21 mouse cellular contexts compared by ENCODE assay signal in the genomic region with DNA sequence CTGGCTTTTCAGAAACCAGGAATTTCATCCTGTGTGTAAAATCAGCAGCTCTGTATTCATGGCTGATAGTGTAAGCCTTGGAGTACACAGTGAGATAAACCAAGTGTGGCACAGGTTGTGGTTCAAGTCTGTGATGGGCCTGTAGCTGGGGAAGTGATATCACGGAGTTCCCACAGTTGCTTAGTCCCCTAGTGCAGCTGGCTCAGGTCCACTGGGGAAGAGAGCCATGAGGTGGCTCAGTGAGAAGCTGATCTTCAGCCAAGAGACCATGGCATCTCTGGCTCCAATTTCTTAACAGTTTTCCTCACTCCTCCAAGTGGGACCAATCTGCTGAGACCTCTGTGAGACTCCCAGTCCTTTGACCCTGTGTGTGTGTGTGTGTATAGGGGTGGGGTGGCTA. TPM values are rescaled to one million over a fixed set of nuclear protein-coding genes. Genes with fewer than 3 reads are reported as not detected.
A peak's percentile ranks its signal among the peaks of the same experiment; 100 is the strongest.
DNase-seq lines count a peak whose midpoint lies in the region; ATAC-seq and TF ChIP-seq lines count a peak whose summit lies in the region.
"Had no signal": no experiment of that assay in that cellular context is flagged by ENCODE, and none has a peak within 500 bp of the region (broad histone marks: within the 10 kb centered on the region; RNA-seq: fewer than 3 reads in every experiment).

No protein-coding gene starts in this region.

- peaks cover 17% of the 10 kb centered on the region for H3K4me1 ChIP-seq in forebrain, embryonic 10.5 days
- H3K4me1 ChIP-seq in forebrain, embryonic 14.5 days (ENCODE audit: control insufficient read depth, insufficient read depth, low read length), result peaks cover 3% of the 10 kb centered on the region; the same call in 1 of the 2 replicates
- H3K4me1 ChIP-seq in midbrain, embryonic 13.5 days (replicated peaks), result peaks cover 9% of the 10 kb centered on the region
- peaks cover 19% of the 10 kb centered on the region for H3K4me1 ChIP-seq in midbrain, embryonic 10.5 days
- H3K4me1 ChIP-seq in cerebellum, adult 2 months (ENCODE audit: control insufficient read depth, insufficient read depth, low read length), result peaks cover 21% of the 10 kb centered on the region
- H3K4me1 ChIP-seq in hindbrain, embryonic 16.5 days (ENCODE audit: control insufficient read depth, insufficient read depth, low read depth, low read length), result peaks cover 9% of the 10 kb centered on the region
- H3K4me1 ChIP-seq: embryonic facial prominence, embryonic 12.5 days; heart, embryonic 12.5 days; limb, embryonic 12.5 days; liver, embryonic 13.5 days; lung, embryonic 15.5 days; stomach, embryonic 15.5 days had no signal

- no peak overlapping the region for H3K9ac ChIP-seq in forebrain, embryonic 14.5 days (ENCODE audit: low read length)
- H3K9ac ChIP-seq in midbrain, embryonic 13.5 days (replicated peaks), result no peak overlapping the region
- H3K9ac ChIP-seq in hindbrain, embryonic 16.5 days (ENCODE audit: low read depth, low read length), result no peak overlapping the region
- H3K9ac ChIP-seq: embryonic facial prominence, embryonic 12.5 days; heart, embryonic 12.5 days; limb, embryonic 12.5 days; liver, embryonic 13.5 days; lung, embryonic 15.5 days; stomach, embryonic 15.5 days had no signal

- 88% methylated on average over 1 of the region's 1 CpGs for WGBS in forebrain, embryonic 10.5 days
- 65% methylated on average over 1 of the region's 1 CpGs for WGBS in forebrain, embryonic 14.5 days
- WGBS in midbrain, embryonic 13.5 days, result 78% methylated on average over 1 of the region's 1 CpGs
- 78% methylated on average over 1 of the region's 1 CpGs for WGBS in midbrain, embryonic 10.5 days
- 20% methylated on average over 1 of the region's 1 CpGs for WGBS in cerebellum, adult 2 months
- 58% methylated on average over 1 of the region's 1 CpGs for WGBS in hindbrain, embryonic 16.5 days

- H3K27me3 ChIP-seq in forebrain, embryonic 10.5 days (ENCODE audit: poor library complexity, severe bottlenecking), result no peaks in the 10 kb centered on the region
- H3K27me3 ChIP-seq in forebrain, embryonic 14.5 days (replicated peaks; ENCODE audit: control insufficient read depth, insufficient read depth, low read length), result no peaks in the 10 kb centered on the region
- no peaks in the 10 kb centered on the region for H3K27me3 ChIP-seq in midbrain, embryonic 13.5 days
- H3K27me3 ChIP-seq in midbrain, embryonic 10.5 days (ENCODE audit: low read depth, poor library complexity, severe bottlenecking), result no peaks in the 10 kb centered on the region; the same call in 1 of the 2 replicates
- H3K27me3 ChIP-seq in cerebellum, adult 2 months (ENCODE audit: control insufficient read depth, insufficient read depth, low read length), result no peaks in the 10 kb centered on the region
- no peaks in the 10 kb centered on the region for H3K27me3 ChIP-seq in hindbrain, embryonic 16.5 days (replicated peaks; ENCODE audit: control insufficient read depth, insufficient read depth, low read length)
- H3K27me3 ChIP-seq: embryonic facial prominence, embryonic 12.5 days; limb, embryonic 12.5 days; liver, embryonic 13.5 days; lung, embryonic 15.5 days; neural tube, embryonic 13.5 days; stomach, embryonic 15.5 days had no signal

- ATAC-seq in forebrain, embryonic 14.5 days, result no peak
- ATAC-seq in midbrain, embryonic 13.5 days, result no peak
- ATAC-seq in hindbrain, embryonic 16.5 days, result 0 out of 2 replicates have a peak, but pooled peaks have one; percentile 38
- ATAC-seq in megakaryocyte-erythroid progenitor cell, adult 5-6 weeks (replicated peaks; ENCODE audit: low FRiP score, low TSS enrichment, poor library complexity, severe bottlenecking), result no peak
- ATAC-seq: intestine, embryonic 16.5 days had no signal

- H3K9me3 ChIP-seq in forebrain, embryonic 10.5 days, result no peaks in the 10 kb centered on the region
- H3K9me3 ChIP-seq in forebrain, embryonic 14.5 days (replicated peaks; ENCODE audit: control insufficient read depth, low read length), result no peaks in the 10 kb centered on the region
- H3K9me3 ChIP-seq in midbrain, embryonic 13.5 days, result no peaks in the 10 kb centered on the region
- no peaks in the 10 kb centered on the region for H3K9me3 ChIP-seq in midbrain, embryonic 10.5 days (replicated peaks)
- H3K9me3 ChIP-seq in hindbrain, embryonic 16.5 days (ENCODE audit: control insufficient read depth, low read length), result no peaks in the 10 kb centered on the region
- H3K9me3 ChIP-seq: embryonic facial prominence, embryonic 12.5 days; heart, embryonic 12.5 days; limb, embryonic 12.5 days; liver, embryonic 13.5 days; lung, embryonic 15.5 days; neural tube, embryonic 13.5 days; stomach, embryonic 15.5 days had no signal

- no peak overlapping the region for H3K4me3 ChIP-seq in forebrain, embryonic 10.5 days
- no peak overlapping the region for H3K4me3 ChIP-seq in forebrain, embryonic 14.5 days (ENCODE audit: low read depth, low read length)
- H3K4me3 ChIP-seq in midbrain, embryonic 13.5 days (replicated peaks), result no peak overlapping the region
- no peak overlapping the region for H3K4me3 ChIP-seq in midbrain, embryonic 10.5 days
- no peak overlapping the region for H3K4me3 ChIP-seq in cerebellum, adult 2 months (replicated peaks; ENCODE audit: insufficient read depth, low read depth, low read length)
- H3K4me3 ChIP-seq in hindbrain, embryonic 16.5 days (ENCODE audit: low read length), result no peak overlapping the region
- H3K4me3 ChIP-seq: embryonic facial prominence, embryonic 12.5 days; heart, embryonic 12.5 days; left cerebral cortex, adult 2 months; limb, embryonic 12.5 days; liver, embryonic 13.5 days; lung, embryonic 15.5 days; neural tube, embryonic 13.5 days; stomach, embryonic 15.5 days had no signal

- DNase-seq in forebrain, embryonic 10.5 days (ENCODE audit: extremely low spot score, low spot score), result no peak
- DNase-seq in forebrain, embryonic 14.5 days (ENCODE audit: low spot score), result no peak
- no peak for DNase-seq in midbrain, embryonic 10.5 days (ENCODE audit: low spot score)
- peak; percentile 50 to 71 for DNase-seq in cerebellum, adult 2 months
- DNase-seq: adrenal gland, adult 8-10 months; liver, embryonic 13.5 days; thymus, postnatal 36 days had no signal

- no peak for TF ChIP-seq POLR2A in cerebellum, adult 2 months (IDR thresholded peaks at IDR 0.05; ENCODE audit: borderline replicate concordance, insufficient read depth, low read length)

- 0 out of 2 replicates have a peak, but pooled peaks cover 7% of the 10 kb centered on the region for H3K36me3 ChIP-seq in forebrain, embryonic 10.5 days (replicated peaks)
- no peaks in the 10 kb centered on the region for H3K36me3 ChIP-seq in forebrain, embryonic 14.5 days (ENCODE audit: control insufficient read depth, insufficient read depth, low read length)
- no peaks in the 10 kb centered on the region for H3K36me3 ChIP-seq in midbrain, embryonic 13.5 days
- H3K36me3 ChIP-seq in midbrain, embryonic 10.5 days, result no peaks in the 10 kb centered on the region
- H3K36me3 ChIP-seq in hindbrain, embryonic 16.5 days (ENCODE audit: control insufficient read depth, insufficient read depth, low read length), result no peaks in the 10 kb centered on the region
- H3K36me3 ChIP-seq: liver, embryonic 13.5 days; lung, embryonic 15.5 days; neural tube, embryonic 13.5 days; stomach, embryonic 15.5 days had no signal

- no peak overlapping the region for H3K4me2 ChIP-seq in forebrain, embryonic 14.5 days (ENCODE audit: low read length)
- H3K4me2 ChIP-seq in midbrain, embryonic 13.5 days (replicated peaks), result no peak overlapping the region
- no peak overlapping the region for H3K4me2 ChIP-seq in hindbrain, embryonic 16.5 days (ENCODE audit: low read length)
- H3K4me2 ChIP-seq: embryonic facial prominence, embryonic 12.5 days; heart, embryonic 12.5 days; limb, embryonic 12.5 days; liver, embryonic 13.5 days; lung, embryonic 15.5 days; neural tube, embryonic 13.5 days; stomach, embryonic 15.5 days had no signal

- peak overlapping the region; percentile 61; the same call in 1 of the 2 replicates for H3K27ac ChIP-seq in forebrain, embryonic 10.5 days
- no peak overlapping the region for H3K27ac ChIP-seq in forebrain, embryonic 14.5 days (ENCODE audit: low read depth, low read length)
- H3K27ac ChIP-seq in midbrain, embryonic 13.5 days, result peak overlapping the region; percentile 45; the same call in 1 of the 2 replicates
- no peak overlapping the region for H3K27ac ChIP-seq in midbrain, embryonic 10.5 days (replicated peaks)
- H3K27ac ChIP-seq in cerebellum, adult 2 months (ENCODE audit: insufficient read depth, low read length), result no peak overlapping the region
- H3K27ac ChIP-seq in hindbrain, embryonic 16.5 days (ENCODE audit: low read depth, low read length), result peak overlapping the region; percentile 40; the same call in 1 of the 2 replicates
- H3K27ac ChIP-seq: embryonic facial prominence, embryonic 12.5 days; kidney, postnatal 0 days; left cerebral cortex, adult 2 months; limb, embryonic 12.5 days; liver, embryonic 13.5 days; lung, embryonic 15.5 days; neural tube, embryonic 13.5 days; stomach, embryonic 15.5 days had no signal

- TF ChIP-seq CTCF in cerebellum, adult 2 months (IDR thresholded peaks at IDR 0.05; ENCODE audit: borderline replicate concordance, insufficient read depth, low read depth, low read length), result no peak

RNA-seq across cellular contexts. Expression of gene Fbln2, which starts 54.4 kb away (rescaled TPM):
- polyA plus RNA-seq in forebrain, embryonic 10.5 days (2016; fragmentation: Nextera tagmentation; extraction: Ambion mirVana), result 30.5 and 35.4 TPM in 2 replicates
- 7.3 and 12.8 TPM in 2 replicates for polyA plus RNA-seq in forebrain, embryonic 14.5 days (2014; fragmentation: Nextera tagmentation; extraction: Ambion mirVana)
- polyA plus RNA-seq in midbrain, embryonic 13.5 days (2015; fragmentation: Nextera tagmentation; extraction: Ambion mirVana), result 10.8 and 11.1 TPM in 2 replicates
- 24.2 and 31.5 TPM in 2 replicates for polyA plus RNA-seq in midbrain, embryonic 10.5 days (2016; fragmentation: Nextera tagmentation; extraction: Ambion mirVana)
- polyA plus RNA-seq in cerebellum, adult 2 months (2012; rRNA removed), result 3.3 and 4.0 TPM in 2 replicates
- 29.7 and 34.2 TPM in 2 replicates for polyA plus RNA-seq in hindbrain, embryonic 16.5 days (2015; fragmentation: Nextera tagmentation; extraction: Ambion mirVana)
- not detected in 2 replicates for total RNA-seq in megakaryocyte-erythroid progenitor cell, adult 5-6 weeks (2014; fragmentation: Nextera tagmentation)
- total RNA-seq in megakaryocyte-erythroid progenitor cell, adult 5-6 weeks (2017), result not detected in 2 replicates
- total RNA-seq: granulocyte monocyte progenitor cell, adult 5-6 weeks; megakaryocyte progenitor cell, adult 5-6 weeks had no signal

Comparison
In these comparisons a context has a peak if more than half of its experiments do, and no peak if none do; other contexts are left out.
1. H3K27ac ChIP-seq: peak in forebrain, embryonic 10.5 days (single experiment), midbrain, embryonic 13.5 days (single experiment) and hindbrain, embryonic 16.5 days (single experiment); none in forebrain, embryonic 14.5 days (single experiment), midbrain, embryonic 10.5 days (single experiment) and cerebellum, adult 2 months (single experiment).
2. DNase-seq: peak in cerebellum, adult 2 months (2 of 2); none in forebrain, embryonic 10.5 days (single experiment), forebrain, embryonic 14.5 days (single experiment) and midbrain, embryonic 10.5 days (single experiment).